Mouse (Mus musculus): Measurements from ENCODE around the gene Ndufb6. TPM values are rescaled to one million over a fixed set of nuclear protein-coding genes. Genes with fewer than 3 reads are reported as not detected.

Gene Ndufb6
- total RNA-seq, 1 experiment from 2014 or later, result 425 TPM

- no peak for DNase-seq
These were observed 24.7 kb downstream of the Ndufb6 start for GRCm38 (mm10) chr4:40254385-40255103.

DNA sequence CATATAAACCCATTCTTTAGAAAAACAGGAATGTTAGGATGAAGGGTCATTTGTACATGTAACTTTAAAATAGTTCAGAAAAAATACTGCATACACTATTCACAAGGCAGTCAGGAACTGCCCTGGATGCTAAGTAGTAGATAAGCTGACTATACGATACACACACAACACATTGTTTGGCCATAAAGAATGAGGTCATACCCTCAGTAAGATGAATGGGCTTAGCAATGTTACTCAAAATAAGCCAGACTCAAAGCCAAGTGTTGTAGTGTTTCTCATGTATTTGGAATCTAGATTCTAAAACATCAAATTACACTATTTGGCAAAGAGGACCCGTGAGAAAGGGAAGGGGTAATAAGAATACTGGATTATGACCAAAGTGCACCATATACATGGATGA is 25.5 kb downstream of the Ndufb6 start:
- no peak for DNase-seq

GRCm38 (mm10) chr4:40250984-40251383 is 28.2 kb downstream of the Ndufb6 start:
- no peak for DNase-seq

GRCm38 (mm10) chr4:40244035-40244434 is 35.2 kb downstream of the Ndufb6 start:
- DNase-seq, result no peak

GRCm38 (mm10) chr4:40243006-40243405 is 36.2 kb downstream of the Ndufb6 start:
- DNase-seq, result no peak

DNA sequence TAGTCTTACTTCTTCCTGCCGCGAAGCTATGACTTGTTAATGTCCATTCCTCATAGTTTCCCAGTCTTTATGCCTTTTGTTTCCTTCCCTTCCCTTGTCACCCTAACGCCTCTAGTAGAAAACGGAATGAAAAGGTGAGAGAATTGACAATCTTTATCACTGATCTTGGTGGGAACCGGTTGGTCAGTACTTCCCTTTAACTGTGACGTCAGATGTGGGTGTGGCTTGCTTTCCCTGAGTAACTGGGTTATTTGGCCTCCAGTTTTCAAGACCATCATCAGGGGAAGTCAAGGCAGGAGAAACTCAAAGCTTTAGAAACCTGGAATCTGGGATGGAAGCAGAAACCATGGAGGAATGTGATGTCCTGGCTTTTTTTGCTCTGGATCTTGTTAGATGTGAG is 37.3 kb downstream of the Ndufb6 start:
- no peak for DNase-seq

- peak; percentile 14 for DNase-seq
These were observed 38.9 kb downstream of the Ndufb6 start for GRCm38 (mm10) chr4:40240272-40240744.

GRCm38 (mm10) chr4:40239409-40240271 is 39.6 kb downstream of the Ndufb6 start, which contains the start of gene Ddx58:
Gene Ddx58 (minus strand): TSS chr4:40239828.
- peak; percentile 65 for DNase-seq

DNA sequence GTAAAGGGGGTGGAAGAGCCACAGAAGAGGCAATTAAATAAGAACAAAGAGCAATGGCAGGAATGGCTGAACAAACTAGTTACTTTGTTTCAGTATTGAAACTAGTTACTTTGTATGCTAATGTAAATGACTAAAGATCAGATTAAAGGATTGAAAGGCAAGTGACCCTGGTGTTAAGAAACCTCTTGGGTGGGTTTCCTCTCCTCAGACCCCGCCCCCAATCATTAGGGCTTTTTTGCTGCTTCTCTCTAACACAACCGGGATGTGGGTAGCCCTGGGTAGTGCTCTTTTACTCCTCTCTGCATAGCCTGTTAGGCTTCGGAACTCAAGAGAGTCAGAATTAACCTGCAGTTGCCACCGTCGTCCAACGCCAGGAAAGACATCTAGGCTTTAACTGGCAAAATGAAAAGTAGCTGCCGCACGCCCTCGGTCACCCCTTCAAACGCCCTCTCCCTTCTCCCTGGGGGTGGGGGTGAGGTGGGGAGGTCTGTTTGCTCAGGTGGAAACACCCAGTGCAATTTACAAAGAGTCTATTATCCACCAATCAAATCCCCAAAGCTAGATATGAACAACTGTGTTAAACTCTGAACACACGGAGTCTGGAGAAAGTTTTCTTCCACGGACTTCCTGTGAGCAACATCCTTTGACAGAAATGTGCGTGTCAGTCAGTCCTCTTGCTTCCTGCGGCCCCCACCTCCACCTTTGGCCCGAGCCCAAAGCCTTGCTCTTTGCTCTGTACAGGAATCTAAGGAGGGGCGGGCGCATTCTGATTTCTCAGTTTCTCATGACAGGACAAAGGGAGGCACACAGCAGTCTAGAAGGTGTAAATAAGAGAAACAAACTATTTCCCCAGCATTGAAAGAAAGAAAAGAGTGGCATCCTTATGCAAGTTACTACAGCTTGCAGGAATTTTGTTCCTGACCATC is 40.5 kb downstream of the Ndufb6 start:
- DNase-seq, result peak; percentile 88

- no peak for DNase-seq
These were observed 42.4 kb downstream of the Ndufb6 start for GRCm38 (mm10) chr4:40236829-40237228.

- no peak for DNase-seq
These were observed 45.0 kb downstream of the Ndufb6 start for GRCm38 (mm10) chr4:40234256-40234655.

DNA sequence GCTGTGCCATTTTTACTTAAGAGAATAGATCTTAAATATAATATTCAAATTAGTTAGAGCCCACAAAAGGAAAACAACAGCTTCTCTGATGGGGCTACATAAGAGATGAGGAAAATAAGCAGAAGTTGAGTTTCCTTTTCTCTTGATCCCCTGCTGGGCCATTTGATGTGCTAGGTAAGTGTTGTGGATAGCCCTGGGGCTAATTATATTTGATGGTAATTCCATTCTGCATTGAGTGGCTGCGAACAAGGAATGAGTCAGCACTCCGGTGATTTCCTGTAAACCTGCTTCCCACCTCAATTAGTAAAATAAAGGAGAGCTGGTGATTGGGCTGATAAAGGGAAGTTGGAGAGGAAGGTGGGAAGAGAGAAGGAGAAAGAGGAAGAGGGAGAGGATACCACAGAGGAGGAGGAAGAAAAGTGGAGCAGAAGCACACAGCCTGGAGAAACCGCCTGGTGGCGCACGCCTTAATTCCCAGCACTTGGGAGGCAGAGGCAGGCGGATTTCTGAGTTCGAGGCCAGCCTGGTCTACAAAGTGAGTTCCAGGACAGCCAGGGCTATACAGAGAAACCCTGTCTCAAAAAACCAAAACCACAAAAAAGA is 46.1 kb downstream of the Ndufb6 start:
- DNase-seq, result no peak

- DNase-seq, result no peak
These were observed 49.5 kb downstream of the Ndufb6 start for GRCm38 (mm10) chr4:40229723-40230122.

DNA sequence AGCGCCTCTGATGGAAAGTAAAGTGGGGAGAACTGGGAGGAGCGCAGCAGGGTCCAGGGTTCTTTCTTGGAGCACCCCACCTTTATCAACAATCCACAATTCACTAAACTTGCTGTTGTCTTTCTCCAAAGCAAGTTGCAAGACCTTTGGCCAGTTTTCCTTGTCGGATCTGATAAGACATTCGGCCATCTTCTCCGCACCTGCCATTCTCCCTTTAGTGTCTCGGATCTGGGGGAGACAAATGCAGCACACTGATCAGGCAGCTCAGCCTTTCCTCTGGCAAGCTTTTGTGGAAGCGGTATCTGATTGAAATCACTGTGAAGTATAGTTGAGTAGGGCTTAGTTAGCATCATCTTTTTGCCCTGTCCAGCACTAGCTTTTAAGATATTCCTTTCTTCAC is 51.3 kb downstream of the Ndufb6 start:
- no peak for DNase-seq

GRCm38 (mm10) chr4:40227131-40227530 is 52.1 kb downstream of the Ndufb6 start:
- DNase-seq, result no peak

DNA sequence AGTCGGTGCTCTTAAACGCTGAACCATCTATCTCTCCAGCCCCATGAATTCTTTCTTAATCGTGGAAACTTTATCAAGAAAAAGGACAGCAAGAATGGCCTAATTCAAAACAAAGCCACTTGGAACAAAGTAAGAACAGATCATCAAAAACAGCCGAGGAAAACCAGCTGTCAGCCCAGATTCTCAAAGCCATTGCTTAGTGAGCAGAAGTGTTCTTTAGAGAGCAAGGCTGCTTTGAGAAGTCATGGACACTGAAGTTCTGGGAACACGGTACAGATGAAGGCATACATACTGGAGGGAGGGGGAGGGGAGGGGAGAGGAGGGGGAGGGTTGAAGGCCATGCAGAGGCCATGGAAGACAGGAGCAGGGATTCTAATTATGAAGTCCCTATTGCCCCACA is 53.1 kb downstream of the Ndufb6 start:
- no peak for DNase-seq

- DNase-seq, result no peak
These were observed 57.2 kb downstream of the Ndufb6 start for GRCm38 (mm10) chr4:40221876-40222585.

GRCm38 (mm10) chr4:40221004-40221760 is 58.0 kb downstream of the Ndufb6 start:
- no peak for DNase-seq

Data from adrenal gland, postnatal 14 days (tissue).